Comparison of ENCODE assay signal across 21 mouse cellular contexts in genomic region chr12:33717053-33717452, GRCm38 (mm10).
A peak's percentile ranks its signal among the peaks of the same experiment; 100 is the strongest.
DNase-seq lines count a peak whose midpoint lies in the region; ATAC-seq lines count a peak whose summit lies in the region.
"Had no signal": no experiment of that assay in that cellular context is flagged by ENCODE, and none has a peak within 500 bp of the region (broad histone marks: within the 10 kb centered on the region; RNA-seq: fewer than 3 reads in every experiment).

No protein-coding gene starts in this region.

- 26% methylated on average over 4 of the region's 4 CpGs for WGBS in embryonic facial prominence, embryonic 14.5 days
- 47% methylated on average over 4 of the region's 4 CpGs for WGBS in embryonic facial prominence, embryonic 10.5 days
- 16% methylated on average over 4 of the region's 4 CpGs for WGBS in kidney, embryonic 14.5 days
- 49% methylated on average over 4 of the region's 4 CpGs for WGBS in midbrain, embryonic 14.5 days
- 41% methylated on average over 4 of the region's 4 CpGs for WGBS in midbrain, embryonic 15.5 days

- H3K27me3 ChIP-seq in embryonic facial prominence, embryonic 14.5 days (replicated peaks; ENCODE audit: control insufficient read depth, insufficient read depth, low read length), result no peaks in the 10 kb centered on the region
- H3K27me3 ChIP-seq in embryonic facial prominence, embryonic 10.5 days (replicated peaks; ENCODE audit: low read depth, poor library complexity, severe bottlenecking), result no peaks in the 10 kb centered on the region
- no peaks in the 10 kb centered on the region for H3K27me3 ChIP-seq in kidney, embryonic 14.5 days (ENCODE audit: control insufficient read depth, insufficient read depth, low read length)
- no peaks in the 10 kb centered on the region for H3K27me3 ChIP-seq in midbrain, embryonic 14.5 days (ENCODE audit: control insufficient read depth, insufficient read depth, low read length)
- H3K27me3 ChIP-seq in midbrain, embryonic 15.5 days (replicated peaks), result no peaks in the 10 kb centered on the region
- H3K27me3 ChIP-seq: CH12.LX; embryonic facial prominence, embryonic 15.5 days; hindbrain, embryonic 13.5 days; intestine, embryonic 15.5 days; liver, embryonic 12.5 days; midbrain, embryonic 12.5 days; neural tube, embryonic 15.5 days had no signal

- no peak overlapping the region for H3K27ac ChIP-seq in embryonic facial prominence, embryonic 14.5 days (replicated peaks; ENCODE audit: low read depth, low read length)
- H3K27ac ChIP-seq in embryonic facial prominence, embryonic 10.5 days (replicated peaks), result no peak overlapping the region
- peak overlapping the region; percentile 66; the same call in 1 of the 2 replicates for H3K27ac ChIP-seq in kidney, embryonic 14.5 days (ENCODE audit: low read depth, low read length)
- no peak overlapping the region for H3K27ac ChIP-seq in midbrain, embryonic 14.5 days (replicated peaks; ENCODE audit: low read depth, low read length)
- no peak overlapping the region for H3K27ac ChIP-seq in midbrain, embryonic 15.5 days
- H3K27ac ChIP-seq: embryonic facial prominence, embryonic 15.5 days; hindbrain, embryonic 13.5 days; liver, embryonic 12.5 days; neural tube, embryonic 15.5 days had no signal

- H3K4me1 ChIP-seq in embryonic facial prominence, embryonic 14.5 days (ENCODE audit: control insufficient read depth, insufficient read depth, low read length), result peaks cover 8% of the 10 kb centered on the region
- H3K4me1 ChIP-seq in embryonic facial prominence, embryonic 10.5 days, result peaks cover 16% of the 10 kb centered on the region
- peaks cover 5% of the 10 kb centered on the region; the same call in 1 of the 2 replicates for H3K4me1 ChIP-seq in kidney, embryonic 14.5 days (ENCODE audit: control insufficient read depth, insufficient read depth, low read length)
- H3K4me1 ChIP-seq in midbrain, embryonic 14.5 days (ENCODE audit: control insufficient read depth, insufficient read depth, low read length), result 0 out of 2 replicates have a peak, but pooled peaks cover 2% of the 10 kb centered on the region
- H3K4me1 ChIP-seq in midbrain, embryonic 15.5 days, result peaks cover 8% of the 10 kb centered on the region
- H3K4me1 ChIP-seq: liver, embryonic 12.5 days had no signal

- DNase-seq in embryonic facial prominence, embryonic 14.5 days (ENCODE audit: low spot score), result peak; percentile 23
- DNase-seq in embryonic facial prominence, embryonic 10.5 days (ENCODE audit: low spot score), result no peak
- no peak for DNase-seq in kidney, adult 11 months
- peak; percentile 11 for DNase-seq in midbrain, embryonic 14.5 days
- no peak for DNase-seq in urinary bladder, adult 18-20 months (ENCODE audit: low spot score in 2 of 2)
- DNase-seq: adrenal gland, postnatal 36 days; kidney, postnatal 14 days; lung, adult 2 months; lung, postnatal 4 days; thymus, adult 18-20 months; thymus, postnatal 4 days had no signal

- H3K9ac ChIP-seq in embryonic facial prominence, embryonic 14.5 days (ENCODE audit: low read depth, low read length), result no peak overlapping the region
- H3K9ac ChIP-seq in kidney, embryonic 14.5 days (ENCODE audit: low read depth, low read length), result no peak overlapping the region
- no peak overlapping the region for H3K9ac ChIP-seq in midbrain, embryonic 14.5 days (replicated peaks; ENCODE audit: low read length)
- no peak overlapping the region for H3K9ac ChIP-seq in midbrain, embryonic 15.5 days
- H3K9ac ChIP-seq: embryonic facial prominence, embryonic 15.5 days; hindbrain, embryonic 13.5 days; intestine, embryonic 15.5 days; liver, embryonic 12.5 days; midbrain, embryonic 12.5 days; neural tube, embryonic 15.5 days had no signal

- no peak overlapping the region; the same call in 1 of the 2 replicates for H3K4me2 ChIP-seq in embryonic facial prominence, embryonic 14.5 days (ENCODE audit: low read depth, low read length)
- H3K4me2 ChIP-seq in kidney, embryonic 14.5 days (replicated peaks; ENCODE audit: low read depth, low read length), result no peak overlapping the region
- H3K4me2 ChIP-seq in midbrain, embryonic 14.5 days (ENCODE audit: low read length), result no peak overlapping the region
- H3K4me2 ChIP-seq in midbrain, embryonic 15.5 days, result no peak overlapping the region
- H3K4me2 ChIP-seq: liver, embryonic 12.5 days had no signal

- no peaks in the 10 kb centered on the region for H3K36me3 ChIP-seq in embryonic facial prominence, embryonic 14.5 days (ENCODE audit: control insufficient read depth, insufficient read depth, low read length)
- H3K36me3 ChIP-seq in embryonic facial prominence, embryonic 10.5 days (replicated peaks), result no peaks in the 10 kb centered on the region
- no peaks in the 10 kb centered on the region for H3K36me3 ChIP-seq in kidney, embryonic 14.5 days (ENCODE audit: control insufficient read depth, insufficient read depth, low read length)
- no peaks in the 10 kb centered on the region for H3K36me3 ChIP-seq in midbrain, embryonic 14.5 days (ENCODE audit: control insufficient read depth, insufficient read depth, low read length)
- no peaks in the 10 kb centered on the region for H3K36me3 ChIP-seq in midbrain, embryonic 15.5 days (replicated peaks)
- H3K36me3 ChIP-seq: embryonic facial prominence, embryonic 15.5 days; hindbrain, embryonic 13.5 days; intestine, embryonic 15.5 days; liver, embryonic 12.5 days; midbrain, embryonic 12.5 days; neural tube, embryonic 15.5 days had no signal

- ATAC-seq in embryonic facial prominence, embryonic 14.5 days (ENCODE audit: low read depth), result no peak
- ATAC-seq in kidney, embryonic 14.5 days (ENCODE audit: low FRiP score, low TSS enrichment), result no peak
- ATAC-seq in midbrain, embryonic 14.5 days (ENCODE audit: low FRiP score, low TSS enrichment), result no peak
- ATAC-seq in midbrain, embryonic 15.5 days (replicated peaks), result no peak
- no peak for ATAC-seq in CD4-positive, CD25-positive, alpha-beta regulatory T cell, adult 4 months
- ATAC-seq: intestine, embryonic 15.5 days; liver, embryonic 12.5 days had no signal

- no peak overlapping the region for H3K4me3 ChIP-seq in embryonic facial prominence, embryonic 14.5 days (ENCODE audit: low read depth, low read length)
- no peak overlapping the region for H3K4me3 ChIP-seq in embryonic facial prominence, embryonic 10.5 days
- no peak overlapping the region for H3K4me3 ChIP-seq in kidney, embryonic 14.5 days (ENCODE audit: low read length)
- H3K4me3 ChIP-seq in midbrain, embryonic 14.5 days (replicated peaks; ENCODE audit: low read depth, low read length), result no peak overlapping the region
- H3K4me3 ChIP-seq in midbrain, embryonic 15.5 days, result no peak overlapping the region
- H3K4me3 ChIP-seq: embryonic facial prominence, embryonic 15.5 days; hindbrain, embryonic 13.5 days; intestine, embryonic 15.5 days; liver, embryonic 12.5 days had no signal

- H3K9me3 ChIP-seq in embryonic facial prominence, embryonic 14.5 days (ENCODE audit: control insufficient read depth, low read length), result no peaks in the 10 kb centered on the region
- H3K9me3 ChIP-seq in embryonic facial prominence, embryonic 10.5 days, result no peaks in the 10 kb centered on the region
- H3K9me3 ChIP-seq in kidney, embryonic 14.5 days (ENCODE audit: control insufficient read depth, low read length), result no peaks in the 10 kb centered on the region
- no peaks in the 10 kb centered on the region for H3K9me3 ChIP-seq in midbrain, embryonic 14.5 days (ENCODE audit: control insufficient read depth, low read length)
- no peaks in the 10 kb centered on the region for H3K9me3 ChIP-seq in midbrain, embryonic 15.5 days
- H3K9me3 ChIP-seq: embryonic facial prominence, embryonic 15.5 days; hindbrain, embryonic 13.5 days; intestine, embryonic 15.5 days; liver, embryonic 12.5 days; midbrain, embryonic 12.5 days; neural tube, embryonic 15.5 days had no signal

Comparison
In these comparisons a context has a peak if more than half of its experiments do, and no peak if none do; other contexts are left out.
1. DNase-seq: peak in embryonic facial prominence, embryonic 14.5 days (single experiment) and midbrain, embryonic 14.5 days (single experiment); none in embryonic facial prominence, embryonic 10.5 days (single experiment), kidney, adult 11 months (single experiment) and urinary bladder, adult 18-20 months (0 of 2).